Mouse (Mus musculus) gastrocnemius, postnatal 36 days (tissue): ENCODE measurements at regions not wholly inside any gene's neighbourhood (a gene's known extent, or its start where the extent isn't known, plus 50 kb on each side); places are given as distances from the start of the nearest gene placed in this dataset.

ENCODE experiments used
- DNase-seq, 2 experiments: peaks; one replicate each; pipeline ENCODE4 v3.0.0; 2022
- intact Hi-C: fragments of 180-260 bp; cut with DNase I; formaldehyde crosslinking; loops from one replicate; pipeline ENCODE4 v1.15.1; 2025

DNA sequence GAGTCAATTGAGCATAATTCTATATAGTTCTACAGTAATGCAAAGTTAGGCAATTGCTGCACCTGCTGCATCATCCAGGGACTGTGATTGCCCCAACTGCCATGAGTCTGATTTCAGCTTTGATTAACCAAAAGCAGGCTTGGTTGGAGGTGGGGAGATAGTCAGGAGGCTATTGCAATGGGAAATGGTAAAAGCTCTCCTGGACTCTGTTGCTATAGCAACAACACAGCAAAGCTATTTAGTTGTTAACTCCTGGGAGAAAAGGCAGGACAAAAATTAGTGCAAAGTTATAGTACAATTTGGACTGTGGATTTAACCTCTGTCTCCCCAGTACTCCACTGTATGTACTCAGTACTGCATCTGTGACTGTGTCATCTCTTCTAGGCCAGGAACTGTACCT, 51.7 kb upstream of the Rasgrf1 start:
- intact Hi-C loops = no loop called here
- DNase-seq = no peak

DNA sequence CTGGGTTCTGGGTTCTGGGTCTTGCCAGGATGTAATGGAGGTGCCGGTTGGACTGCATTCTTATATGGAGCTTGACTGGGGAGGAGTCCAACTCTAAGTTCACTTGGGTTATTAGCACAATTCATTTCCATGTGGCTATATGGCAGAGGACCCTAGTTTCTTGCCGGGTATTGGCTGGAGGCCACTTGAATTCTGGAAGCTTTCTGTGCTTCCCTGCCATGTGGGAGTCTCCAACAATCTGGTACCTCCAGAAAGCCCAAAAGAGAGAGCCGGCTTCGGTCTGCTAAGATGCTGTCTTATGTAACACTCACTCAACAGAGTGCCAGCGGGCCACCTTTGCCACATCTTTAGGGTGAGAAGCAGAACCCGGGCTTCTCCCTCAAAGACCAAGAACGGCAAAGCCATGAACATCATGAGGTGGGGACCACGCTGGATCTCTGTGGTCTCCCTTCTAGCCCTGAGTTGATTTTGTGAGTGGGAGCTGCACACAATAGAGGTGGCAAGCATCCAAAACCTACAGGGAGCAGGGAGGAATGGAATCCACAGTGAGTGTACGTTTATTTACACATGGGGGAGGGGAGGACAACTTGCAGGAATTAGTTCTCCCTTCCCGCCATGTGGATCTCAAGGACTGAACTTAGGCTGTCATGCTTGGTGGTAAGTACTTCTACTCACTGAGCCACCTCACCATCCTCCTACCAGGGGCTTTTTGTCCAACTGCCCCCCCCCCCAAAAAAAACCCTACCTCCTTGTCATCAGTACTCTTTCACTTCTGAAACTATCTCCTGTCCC, 59.0 kb upstream of the Rasgrf1 start:
- intact Hi-C loops = no loop called here
- DNase-seq = no peak

DNA sequence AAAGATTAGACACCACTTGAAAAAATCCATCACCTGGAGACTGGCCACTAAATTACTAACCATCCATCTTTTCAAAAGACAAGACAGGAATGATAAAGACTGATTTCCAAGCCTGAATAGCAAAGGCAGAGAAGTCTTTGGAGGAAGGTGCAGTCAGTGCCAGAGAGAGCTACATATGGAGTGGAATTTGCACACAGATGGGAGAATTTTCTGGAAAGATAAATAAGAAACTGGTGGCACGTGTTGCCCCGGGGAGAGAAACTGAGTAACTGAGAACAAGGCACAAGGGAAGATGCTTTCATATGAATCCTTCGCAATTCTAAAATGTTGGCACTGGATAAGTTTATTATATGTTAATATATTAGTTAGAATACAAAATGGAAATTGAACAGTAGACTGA, 59.8 kb upstream of the Rasgrf1 start:
- intact Hi-C loops = no loop called here
- DNase-seq = no peak

DNA sequence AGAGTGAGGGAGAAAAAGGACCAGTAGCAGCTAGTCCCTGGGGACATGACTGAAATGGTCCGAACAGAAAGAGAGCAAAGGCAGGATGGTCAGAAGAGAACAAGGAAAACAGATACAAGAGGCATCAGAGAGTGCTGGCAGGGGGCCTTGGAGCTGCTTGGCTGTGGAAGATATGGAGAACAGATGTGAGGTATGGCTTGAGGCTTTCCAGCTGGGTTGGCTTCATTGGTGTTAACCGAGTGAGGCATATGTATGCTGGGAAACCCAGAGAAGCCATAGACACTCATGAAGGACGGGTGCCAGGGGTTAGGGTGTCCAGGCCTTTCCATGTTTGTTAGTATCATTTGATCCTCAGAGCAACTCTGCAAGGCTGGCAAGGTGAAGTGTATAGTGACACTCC, 61.1 kb upstream of the Rasgrf1 start:
- no peak for DNase-seq
- intact Hi-C loops = no loop called here

DNA sequence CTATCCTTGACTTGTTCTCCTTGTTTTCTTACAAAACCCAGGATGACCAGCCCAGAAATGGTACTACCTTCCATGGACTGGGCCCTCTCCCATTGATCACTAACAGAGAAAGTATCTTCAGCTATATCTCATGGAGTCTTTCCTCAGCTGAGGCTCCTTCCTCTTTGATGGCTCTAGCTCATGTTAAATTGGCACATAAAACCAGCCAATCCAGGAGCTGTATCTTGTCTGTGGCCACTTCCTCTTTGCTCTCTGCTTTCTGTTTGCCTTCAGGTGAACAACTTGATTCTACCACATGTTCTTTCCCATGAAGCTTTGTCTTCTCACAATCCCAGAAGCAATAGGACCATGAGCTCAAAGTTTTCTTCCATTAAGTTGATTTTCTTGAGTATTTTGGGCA, 62.7 kb upstream of the Rasgrf1 start:
- no peak for DNase-seq
- intact Hi-C loops = no loop called here

DNA sequence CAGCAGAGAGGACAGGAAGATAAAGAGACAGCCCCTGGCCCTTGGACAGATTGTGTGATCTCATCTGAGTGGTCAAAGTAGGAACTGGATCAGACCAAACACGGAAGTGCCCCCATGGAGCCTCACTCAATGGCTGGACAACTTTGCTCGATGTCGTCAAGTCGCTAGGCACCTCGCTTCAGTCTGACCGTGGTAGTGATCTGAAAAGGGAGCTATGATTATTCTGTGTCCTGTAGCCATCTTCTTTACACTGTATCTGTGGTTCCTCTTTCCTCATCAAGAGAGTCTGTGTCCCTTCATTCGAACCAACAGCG, 67.0 kb upstream of the Rasgrf1 start:
- DNase-seq = no peak
- intact Hi-C loops = no loop called here

DNA sequence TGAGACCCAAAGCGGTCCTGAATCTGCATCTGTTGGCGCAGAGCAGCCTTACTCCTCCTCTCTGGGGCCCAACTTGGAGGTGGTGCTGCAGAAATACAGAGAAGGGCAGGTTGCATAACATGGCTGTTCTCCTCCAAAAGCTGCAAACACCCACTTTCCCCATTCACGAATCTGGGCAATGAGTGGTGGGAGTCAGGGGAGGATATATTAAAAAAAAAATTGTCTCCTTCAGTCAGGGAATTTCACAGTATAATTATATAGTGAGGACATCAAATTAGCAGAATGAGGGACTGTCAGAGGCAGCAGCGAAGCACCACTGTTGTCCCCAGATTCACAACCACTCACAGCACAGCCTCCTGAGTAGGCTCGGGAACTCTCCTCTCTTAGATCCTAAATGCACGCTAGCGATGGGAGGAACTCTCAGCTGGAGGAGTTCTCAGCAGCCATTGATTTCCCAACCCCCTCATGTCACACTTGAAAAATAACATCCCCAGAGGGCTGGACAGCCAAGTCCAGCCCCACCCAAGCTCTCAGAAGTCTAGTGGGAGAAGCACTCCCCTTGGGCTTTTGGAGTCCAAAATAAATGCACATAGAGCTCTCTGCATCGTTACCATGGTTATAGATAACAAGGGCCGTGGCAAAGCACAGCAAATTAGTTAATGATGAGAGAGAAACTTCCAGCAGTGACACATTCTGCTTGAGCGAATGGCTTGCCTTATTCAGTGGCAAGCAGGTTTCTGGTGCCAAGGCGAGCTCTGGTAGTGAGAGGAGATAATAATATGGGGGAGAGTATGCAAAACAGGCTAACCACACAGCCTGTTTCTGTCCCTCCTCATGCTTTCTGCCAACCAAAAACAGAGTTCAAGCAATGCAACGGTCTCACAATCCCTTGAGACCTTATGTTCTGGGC, 67.6 kb upstream of the Rasgrf1 start:
- no peak for DNase-seq

DNA sequence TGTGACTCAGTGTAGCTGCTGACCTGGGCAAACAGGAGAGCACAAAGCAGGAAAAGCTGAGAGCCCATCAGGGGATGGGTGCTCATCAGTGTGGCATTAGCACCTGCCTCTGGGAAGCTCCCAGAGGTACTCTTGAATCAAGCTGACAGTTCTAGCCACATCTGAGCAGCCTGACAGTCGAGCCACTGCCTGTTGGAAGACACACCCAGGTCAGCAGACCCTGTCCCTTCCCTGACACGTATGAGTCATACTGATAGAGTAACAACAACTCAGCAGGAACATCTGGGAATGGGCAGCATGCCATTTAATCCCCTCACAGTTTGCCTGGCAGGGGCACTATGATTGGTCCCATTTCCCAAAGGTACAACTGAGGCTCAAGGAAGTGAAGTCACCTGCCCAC, 68.3 kb upstream of the Rasgrf1 start:
- intact Hi-C loops = no loop called here
- DNase-seq = no peak

More for the DNA sequence above, 67.6 kb upstream of the Rasgrf1 start:
- intact Hi-C loops = no loop called here

DNA sequence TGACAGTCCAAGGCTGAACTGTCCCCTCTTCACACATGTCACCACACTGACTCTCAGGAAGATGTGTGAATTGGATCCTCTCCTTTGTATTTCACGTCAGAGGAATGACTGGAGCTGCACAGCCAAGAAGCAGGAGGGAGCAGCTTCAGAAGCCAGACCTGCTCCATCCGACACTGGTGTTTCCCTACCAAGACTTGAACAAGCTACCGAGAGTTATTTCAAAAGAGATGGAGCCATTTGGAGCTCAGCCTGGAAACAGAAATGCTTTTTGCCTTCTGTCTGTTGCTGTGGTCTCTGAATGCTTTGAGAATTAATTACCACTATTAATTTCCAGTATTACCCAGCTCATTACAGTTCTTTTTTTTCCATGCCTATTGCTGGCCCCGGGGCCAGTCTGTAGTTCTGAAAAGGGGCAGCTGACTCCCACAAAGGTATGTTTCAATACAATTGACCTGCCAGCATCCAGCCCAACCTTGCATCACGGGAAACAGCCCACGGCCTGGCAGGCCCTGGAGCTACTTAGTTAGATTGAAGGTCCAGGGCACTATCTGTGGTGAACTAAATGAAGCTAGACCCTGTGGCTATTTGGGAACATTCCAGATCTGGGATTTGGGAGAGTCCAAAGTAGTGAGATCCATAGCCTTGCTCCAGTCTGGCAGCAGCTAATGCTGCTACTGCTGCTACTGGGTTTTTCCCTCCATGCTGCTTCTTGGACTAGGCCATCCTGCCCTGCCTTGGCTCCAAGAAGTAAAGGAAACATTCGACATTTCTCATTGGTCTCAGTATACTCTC, 73.1 kb upstream of the Rasgrf1 start:
- intact Hi-C loops = no loop called here
- DNase-seq = no peak

DNA sequence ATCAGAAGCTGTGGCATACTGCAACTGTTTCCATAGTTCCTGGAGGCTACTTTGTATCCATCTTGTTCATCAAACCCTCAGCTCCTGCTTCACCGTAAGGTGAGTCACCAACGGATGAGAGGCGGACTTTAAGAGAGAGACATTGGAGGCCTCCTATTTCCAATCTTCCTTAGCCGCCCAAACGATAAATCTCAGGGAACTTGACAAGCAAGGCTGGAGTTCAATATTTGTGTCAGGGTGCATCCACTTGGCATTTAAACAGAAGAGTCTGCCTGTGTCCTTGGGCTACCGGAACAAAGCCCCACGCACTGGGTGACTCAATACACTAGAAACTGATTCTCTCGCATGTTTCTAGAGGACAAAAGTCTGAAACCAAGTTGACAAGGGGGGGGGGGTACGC, 76.1 kb upstream of the Rasgrf1 start:
- no peak for DNase-seq
- intact Hi-C loops = no loop called here

DNA sequence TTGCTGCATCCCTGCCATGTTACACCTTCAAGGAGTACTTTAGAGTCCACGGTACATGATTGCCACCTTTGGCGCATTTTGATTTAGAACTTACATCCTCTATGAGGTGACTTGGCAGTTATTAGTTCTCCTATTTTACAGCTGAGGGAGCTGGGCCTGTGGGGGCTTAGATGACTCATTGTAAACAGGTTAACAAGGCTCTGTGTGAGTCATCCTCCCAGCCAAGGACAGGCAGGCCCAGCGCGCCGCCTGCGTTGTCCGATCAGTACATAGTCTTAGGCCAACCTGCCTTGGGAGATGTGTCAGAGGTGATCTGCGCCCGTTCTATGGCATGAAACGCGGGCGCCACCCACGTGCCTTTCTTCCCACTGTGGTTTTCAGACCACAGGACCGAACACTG, 77.9 kb upstream of the Rasgrf1 start:
- DNase-seq = no peak
- intact Hi-C loops = no loop called here

DNA sequence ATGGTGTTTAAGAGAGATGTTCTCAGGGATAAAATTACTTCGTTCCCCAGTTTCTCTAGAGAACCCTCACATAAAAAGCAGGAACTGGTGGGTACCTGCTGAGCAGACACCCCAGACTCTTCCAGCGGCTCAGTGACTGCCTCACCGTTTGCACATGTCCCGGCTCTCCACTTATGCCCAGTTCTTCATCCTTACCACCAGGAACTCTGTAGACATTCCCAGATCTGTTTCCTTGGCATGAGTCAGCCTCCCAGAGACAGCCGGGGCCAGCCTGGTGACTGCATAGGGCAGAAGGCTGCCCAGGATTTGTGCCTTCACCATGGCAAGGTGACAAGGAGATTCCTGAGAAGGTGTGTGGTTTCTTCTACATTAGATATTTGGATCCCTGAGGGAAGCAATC, 81.6 kb upstream of the Rasgrf1 start:
- intact Hi-C loops = loop anchor here (5.0 kb wide), 1 partner anchor 144 kb away; no protein-coding TSS in a partner anchor
- DNase-seq = no peak

DNA sequence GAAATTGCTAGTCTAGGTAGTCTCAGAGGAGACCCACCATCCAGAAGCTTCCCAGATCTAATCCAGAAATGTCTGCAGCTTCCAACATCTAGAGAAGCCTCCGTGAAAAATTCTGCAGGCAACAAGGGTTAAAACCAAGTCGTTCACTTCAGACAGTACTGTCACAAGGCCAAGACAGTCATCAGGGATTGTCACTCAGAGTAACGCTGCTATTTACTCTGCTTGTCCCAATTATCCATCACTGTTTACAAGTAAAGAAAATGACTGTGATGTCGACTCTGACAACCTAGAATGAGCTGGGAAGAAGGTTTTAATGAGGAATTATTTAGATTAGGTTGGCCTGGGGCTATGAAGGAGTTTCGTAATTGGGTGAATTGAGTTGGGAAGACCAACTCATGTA, 82.1 kb upstream of the Rasgrf1 start:
- no peak for DNase-seq
- intact Hi-C loops = loop anchor here (2.0 to 5.0 kb wide), 2 partner anchors 145 to 249 kb away; no protein-coding TSS in a partner anchor

DNA sequence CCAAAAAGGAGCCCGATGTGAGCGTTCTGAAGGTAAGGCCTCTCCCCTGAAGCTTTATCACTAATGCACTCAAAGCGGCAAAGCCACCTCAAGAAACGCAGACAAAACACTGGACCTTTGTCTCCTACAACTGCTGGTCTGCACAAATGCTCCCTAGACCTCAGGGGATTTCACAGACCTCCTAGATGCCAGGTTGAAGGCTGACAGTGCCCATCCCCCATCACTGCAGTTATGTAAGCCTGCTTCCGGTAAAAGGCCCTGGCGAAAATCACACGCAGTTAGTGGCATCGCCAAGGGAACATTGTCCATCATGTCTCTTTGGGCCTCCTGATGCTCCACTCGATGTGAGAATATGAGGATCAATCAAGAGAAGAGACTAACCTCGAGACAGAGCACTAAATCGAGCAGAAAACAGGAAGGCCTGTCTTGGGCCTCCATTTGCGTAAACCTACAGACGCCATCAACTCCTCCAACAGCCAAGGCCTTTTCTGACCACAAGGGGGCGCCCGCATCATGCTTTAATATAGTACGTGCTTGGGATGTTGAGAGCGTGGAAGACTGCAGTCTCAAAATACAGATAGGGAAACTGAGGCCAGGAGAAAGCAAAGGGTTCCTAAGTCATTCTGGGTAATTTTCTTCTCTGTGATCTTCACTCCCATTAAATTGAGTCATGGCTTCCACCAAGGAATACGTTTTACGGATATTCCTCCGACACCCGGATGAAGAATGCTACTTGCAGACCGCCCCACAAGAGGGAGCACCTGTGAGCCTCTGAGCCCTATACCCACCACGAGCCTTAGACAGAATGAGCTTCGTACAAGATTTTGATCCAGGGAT, 82.8 kb upstream of the Rasgrf1 start:
- peak; percentile 76 to 80 for DNase-seq
- intact Hi-C loops = loop anchor here (2.0 to 5.0 kb wide), 2 partner anchors 145 to 250 kb away; no protein-coding TSS in a partner anchor

DNA sequence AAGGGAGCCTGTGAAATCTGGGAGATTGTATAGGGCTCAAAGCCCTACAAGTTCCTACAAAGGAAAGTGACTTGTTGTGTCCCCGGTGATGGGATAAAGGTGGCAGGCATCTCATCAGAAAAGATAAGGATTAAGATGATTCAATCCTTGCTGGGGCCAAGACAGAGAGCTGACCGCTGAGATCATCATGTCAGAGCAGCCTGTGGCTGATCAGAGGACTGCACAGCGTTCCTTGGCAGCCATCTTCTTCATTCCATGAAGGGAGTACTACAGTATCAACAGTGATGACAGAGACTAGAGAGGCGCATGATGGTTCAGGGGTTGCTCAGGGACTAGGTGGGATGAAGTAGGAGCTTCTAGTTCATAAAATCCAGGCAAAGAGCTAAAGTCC, 83.6 kb upstream of the Ankrd34c start:
- DNase-seq = no peak
- intact Hi-C loops = no loop called here

DNA sequence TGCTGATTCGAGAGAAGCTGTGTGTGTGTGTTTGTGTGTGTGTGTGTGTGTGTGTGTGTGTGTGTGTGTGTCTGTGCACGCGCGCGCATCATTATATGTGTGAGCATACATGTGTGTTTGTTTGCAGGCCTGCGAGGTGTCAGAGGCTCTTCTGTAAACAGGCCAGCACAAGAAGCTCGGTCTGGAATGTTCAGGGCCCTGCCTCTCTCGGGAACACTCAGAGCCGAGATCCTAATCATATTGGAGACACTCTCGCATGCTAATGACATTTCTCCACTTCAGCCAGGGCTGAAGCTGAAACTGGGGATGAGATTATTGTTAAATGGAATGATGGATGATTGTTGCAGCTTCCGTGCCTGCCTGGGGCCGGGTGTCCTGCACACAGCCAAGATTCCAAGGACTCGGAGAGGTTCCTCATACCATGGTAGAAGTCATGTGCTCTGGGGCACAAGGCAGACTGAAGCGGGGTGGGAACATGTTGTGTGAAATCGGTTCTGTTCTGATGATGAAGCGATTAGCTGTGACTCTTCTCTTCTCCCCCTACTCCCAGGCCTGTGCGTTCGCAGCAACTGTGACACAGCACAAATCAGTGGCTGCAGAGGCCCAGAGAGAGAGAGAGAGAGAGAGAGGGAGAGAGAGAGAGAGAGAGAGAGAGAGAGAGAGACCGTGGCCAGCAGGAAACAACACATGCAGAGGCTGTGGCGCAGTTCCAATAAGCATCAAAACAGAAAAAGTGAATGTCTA, 83.0 kb upstream of the Ankrd34c start:
- peak in 1 of 2 experiments; percentile 15 for DNase-seq
- intact Hi-C loops = no loop called here

DNA sequence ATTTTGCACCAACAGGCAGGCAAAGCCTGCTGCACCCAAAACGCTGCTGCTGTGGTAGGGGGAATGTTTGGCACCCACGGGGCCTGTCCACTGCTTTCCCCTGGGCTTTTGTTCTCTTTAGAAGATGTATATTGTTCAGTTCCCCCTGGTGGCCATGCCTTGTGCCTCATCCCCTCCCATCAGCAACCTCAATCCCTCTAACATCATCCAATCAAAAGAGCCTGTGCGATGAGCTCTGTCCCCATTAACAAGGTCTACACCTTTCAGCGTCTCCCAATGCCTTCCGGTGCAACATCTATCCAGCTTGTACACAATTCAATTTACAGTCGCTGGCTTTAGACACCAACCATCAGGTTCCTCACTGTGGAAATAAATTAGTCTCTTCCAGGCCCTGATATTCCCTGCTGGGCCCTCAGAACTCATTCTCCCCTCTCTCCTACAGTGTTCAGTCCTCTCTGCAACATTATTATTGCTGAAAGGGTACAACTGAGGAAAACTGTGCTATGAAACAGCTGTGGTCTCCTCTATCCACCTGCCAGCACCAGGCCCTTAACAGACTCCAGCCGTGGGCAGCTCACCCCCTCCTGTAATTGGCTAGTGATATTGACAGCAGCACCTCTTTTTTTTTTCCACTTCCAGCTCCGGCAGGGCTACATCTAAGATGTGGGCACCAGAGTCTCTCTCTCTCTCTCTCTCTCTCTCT, 75.5 kb upstream of the Ankrd34c start:
- DNase-seq = no peak
- intact Hi-C loops = no loop called here

DNA sequence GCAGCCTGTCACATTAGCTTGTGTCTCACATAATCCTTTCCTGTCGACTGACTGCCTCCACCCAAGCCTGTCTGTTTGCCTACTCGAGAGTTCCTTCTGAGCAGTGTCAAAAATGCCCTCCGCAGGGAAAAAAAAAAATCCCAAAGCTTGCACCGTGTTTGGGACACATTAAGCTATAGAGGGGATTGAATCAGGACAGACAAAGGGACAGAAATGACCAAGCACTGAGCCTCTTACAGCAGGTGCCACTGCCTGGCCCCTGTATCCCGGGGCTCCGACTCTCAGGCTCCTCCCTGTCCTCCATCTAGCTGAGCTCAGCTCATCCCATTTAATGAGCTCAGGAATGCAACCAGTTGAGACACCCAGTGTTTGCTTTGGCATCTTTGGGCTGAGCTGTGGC, 69.1 kb upstream of the Ankrd34c start:
- intact Hi-C loops = no loop called here
- no peak for DNase-seq

DNA sequence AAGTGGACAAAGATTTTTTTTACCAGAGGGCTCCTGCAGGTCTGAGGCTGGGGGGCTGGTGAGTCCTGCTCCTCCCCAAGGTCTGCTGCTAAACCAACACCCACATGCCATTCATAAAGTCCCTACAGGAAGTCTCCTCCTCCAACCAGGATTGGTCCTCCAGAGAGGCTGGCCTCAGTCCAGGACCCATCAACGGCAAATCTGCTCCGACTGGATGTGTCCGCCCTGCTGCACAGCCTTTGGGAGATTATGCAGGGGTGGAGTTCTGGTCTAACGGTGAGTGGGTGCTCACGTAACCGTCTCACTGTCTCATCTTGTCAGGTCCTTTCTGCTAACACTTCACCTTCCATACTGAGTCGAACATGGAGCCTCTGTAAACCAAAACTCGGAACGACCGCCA, 64.4 kb upstream of the Ankrd34c start:
- intact Hi-C loops = no loop called here
- DNase-seq = no peak
